Mouse (Mus musculus) inflammation-experienced regulatory T-cells, adult 6 months (primary cell): Measurements from ENCODE around the gene Xpnpep2. TPM values are rescaled to one million over a fixed set of nuclear protein-coding genes. Genes with fewer than 3 reads are reported as not detected.

ENCODE experiments used
- ATAC-seq: one replicate; pipeline ENCODE4 v1.8.0; 2017
- polyA plus RNA-seq, 3 experiments: library from polyadenylated mRNA; unstranded; fragments of 100-300 nt; shearing (Covaris generic); gene quantifications; one replicate each; pipeline ENCODE4 v1.2.1; 2017

Gene Xpnpep2
- polyA plus RNA-seq, 3 experiments from 2014 or later = 0.50 to 2.7 (median 0.71) TPM

- ATAC-seq = no peak
These were observed 61.8 kb downstream of the Xpnpep2 start for GRCm38 (mm10) chrX:48170368-48170767.

- no peak for ATAC-seq
These were observed 73.3 kb downstream of the Xpnpep2 start for GRCm38 (mm10) chrX:48181844-48182243.

GRCm38 (mm10) chrX:48184703-48185102, 76.2 kb downstream of the Xpnpep2 start:
- ATAC-seq = no peak

Other genes starting within 250 kb of the Xpnpep2 start
- under 1 TPM in 1 of 3 experiments, not detected in 2; 0.07 TPM for gene Smarca1, start 215.8 kb upstream of the Xpnpep2 start, polyA plus RNA-seq
- 1 to 10 TPM; 4.5 to 8.4 (median 7.4) TPM for gene Ocrl, start 196.3 kb upstream of the Xpnpep2 start, polyA plus RNA-seq
- gene Apln, start 73.9 kb upstream of the Xpnpep2 start, polyA plus RNA-seq = under 1 TPM in 2 of 3 experiments, not detected in 1; 0.17 to 0.70 TPM
- 100 to 1,000 TPM; 303 to 376 (median 360) TPM for gene Sash3, start 37.7 kb downstream of the Xpnpep2 start, polyA plus RNA-seq
- 1 to 10 TPM in 2 of 3 experiments, under 1 TPM in 1; 0.91 to 2.3 (median 1.4) TPM for gene Zdhhc9, start 100.2 kb downstream of the Xpnpep2 start, polyA plus RNA-seq
- 10 to 100 TPM; 24.0 to 33.2 (median 31.7) TPM for gene Utp14a, start 148.1 kb downstream of the Xpnpep2 start, polyA plus RNA-seq
- gene Bcorl1, start 232.6 kb downstream of the Xpnpep2 start, polyA plus RNA-seq = 1 to 10 TPM; 1.2 to 2.1 (median 1.5) TPM